Mouse (Mus musculus): ENCODE measurements around the gene Tgds.

DNA sequence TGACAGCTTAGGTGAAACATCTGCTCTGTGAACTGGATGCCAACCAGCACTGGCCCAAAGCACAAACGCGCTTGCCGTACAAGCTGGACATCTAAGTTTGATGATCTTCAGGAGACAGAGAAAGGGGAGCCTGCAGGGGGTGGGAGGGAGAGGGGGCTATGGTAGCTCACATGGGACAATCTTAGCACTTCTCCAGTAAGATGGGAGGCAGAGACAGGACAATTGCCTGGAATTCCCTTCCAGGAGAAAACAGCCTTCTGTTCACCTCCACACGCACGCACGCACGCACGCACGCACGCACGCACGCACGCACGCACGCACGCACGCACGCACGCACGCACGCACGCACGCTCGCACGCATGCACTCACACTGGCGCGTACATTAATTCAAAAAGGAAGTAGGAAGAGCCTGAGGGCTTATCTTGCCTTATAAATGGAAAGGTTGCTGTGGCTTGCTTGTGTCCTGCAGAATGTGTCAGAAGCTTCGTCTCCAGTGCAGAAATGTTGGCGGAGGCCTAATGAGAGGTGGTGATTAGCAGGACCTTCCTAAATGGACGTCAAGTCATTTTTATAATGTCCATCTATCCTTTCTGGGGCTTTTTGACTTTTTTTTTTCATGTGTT is 42.6 kb upstream of the Tgds start:
- no peak for TF ChIP-seq CTCF (IDR thresholded peaks at IDR 0.05)
- no peak for TF ChIP-seq EP300 (IDR thresholded peaks at IDR 0.05)

Measured in lung, postnatal 0 days (tissue).